Mouse (Mus musculus): Measurements from ENCODE around the gene Lhfpl1. TPM values are rescaled to one million over a fixed set of nuclear protein-coding genes. Genes with fewer than 3 reads are reported as not detected.
A peak's percentile ranks its signal among the peaks of the same experiment; 100 is the strongest.
"Not testable (repeated sequence)": the region's sequence is repeated elsewhere in the genome, so short reads cannot be mapped to it uniquely, and the experiment has no call there.

Gene Lhfpl1
- polyA plus RNA-seq (2014; fragmentation: Nextera tagmentation; extraction: Ambion mirVana), result 0.14 and 0.53 TPM in 2 replicates

- H3K4me3 ChIP-seq (ENCODE audit: low read depth, low read length), result no peak within 1 kb of the TSS
These were observed at the start of gene Lhfpl1 for GRCm38 (mm10) chrX:145348377-145349203. Gene Lhfpl1, minus strand, starts transcription at chrX:145349089.

GRCm38 (mm10) chrX:145371839-145372238, 22.9 kb upstream of the Lhfpl1 start:
- Histone ChIP-seq H3K4me2 (no peak overlapping the region), H3K9me3 (ENCODE audit: low read depth, low read length) (no peaks in the 10 kb centered on the region), H3K27ac (ENCODE audit: low read depth) (no peak overlapping the region), H3K9ac (no peak overlapping the region), H3K36me3 (ENCODE audit: insufficient read depth) (no peaks in the 10 kb centered on the region), H3K4me1 (ENCODE audit: insufficient read depth) (no peaks in the 10 kb centered on the region), H3K4me3 (ENCODE audit: low read depth, low read length) (no peak overlapping the region), H3K27me3 (ENCODE audit: insufficient read depth, low read length) (no peaks in the 10 kb centered on the region)
- DNase-seq (no peak), ATAC-seq (ENCODE audit: insufficient read depth) (no peak)
- WGBS, result 47% methylated on average over 5 of the region's 5 CpGs
- no peak for TF ChIP-seq CTCF (IDR thresholded peaks at IDR 0.05; ENCODE audit: low read depth)

More at GRCm38 (mm10) chrX:145348377-145349203, at the start of gene Lhfpl1:
- no peak for TF ChIP-seq CTCF (IDR thresholded peaks at IDR 0.05; ENCODE audit: low read depth)
- DNase-seq (peak; percentile 5), ATAC-seq (ENCODE audit: insufficient read depth) (peak; percentile 68)
- no peaks in the 10 kb centered on the region for H3K4me1 ChIP-seq (ENCODE audit: insufficient read depth)
- H3K36me3 ChIP-seq (ENCODE audit: insufficient read depth), result no peaks in the 10 kb centered on the region
- H3K9ac ChIP-seq, result no peak within 1 kb of the TSS
- WGBS, result 23% methylated on average over 7 of the region's 7 CpGs
- H3K9me3 ChIP-seq (ENCODE audit: low read depth, low read length), result no peaks in the 10 kb centered on the region
- H3K4me2 ChIP-seq, result peak within 1 kb of the TSS; percentile 10; the same call in 1 of the 2 replicates
- H3K27me3 ChIP-seq (ENCODE audit: insufficient read depth, low read length), result no peaks in the 10 kb centered on the region
- H3K27ac ChIP-seq (ENCODE audit: low read depth), result no peak within 1 kb of the TSS

GRCm38 (mm10) chrX:145362527-145362926, 13.6 kb upstream of the Lhfpl1 start:
- ATAC-seq (ENCODE audit: insufficient read depth) (no peak), DNase-seq (no peak)
- no peak for TF ChIP-seq CTCF (IDR thresholded peaks at IDR 0.05; ENCODE audit: low read depth)
- Histone ChIP-seq H3K9me3 (ENCODE audit: low read depth, low read length) (no peaks in the 10 kb centered on the region), H3K27ac (ENCODE audit: low read depth) (no peak overlapping the region), H3K4me3 (ENCODE audit: low read depth, low read length) (no peak overlapping the region), H3K9ac (no peak overlapping the region), H3K4me1 (ENCODE audit: insufficient read depth) (no peaks in the 10 kb centered on the region), H3K27me3 (ENCODE audit: insufficient read depth, low read length) (no peaks in the 10 kb centered on the region), H3K4me2 (no peak overlapping the region), H3K36me3 (ENCODE audit: insufficient read depth) (no peaks in the 10 kb centered on the region)
- 77% methylated on average over 4 of the region's 4 CpGs for WGBS

- 54% methylated on average over 2 of the region's 2 CpGs for WGBS
- ATAC-seq (ENCODE audit: insufficient read depth), result no peak
- Histone ChIP-seq H3K4me2 (no peak overlapping the region), H3K9me3 (ENCODE audit: low read depth, low read length) (no peaks in the 10 kb centered on the region), H3K4me3 (ENCODE audit: low read depth, low read length) (no peak overlapping the region), H3K9ac (no peak overlapping the region), H3K4me1 (ENCODE audit: insufficient read depth) (no peaks in the 10 kb centered on the region), H3K36me3 (ENCODE audit: insufficient read depth) (no peaks in the 10 kb centered on the region), H3K27ac (ENCODE audit: low read depth) (no peak overlapping the region), H3K27me3 (ENCODE audit: insufficient read depth, low read length) (no peaks in the 10 kb centered on the region)
- DNase-seq, result no peak
- TF ChIP-seq CTCF (IDR thresholded peaks at IDR 0.05; ENCODE audit: low read depth), result no peak
These were observed 6.5 kb downstream of the Lhfpl1 start for GRCm38 (mm10) chrX:145342402-145342801.

GRCm38 (mm10) chrX:145336141-145336540, 12.7 kb downstream of the Lhfpl1 start:
- H3K36me3 ChIP-seq (ENCODE audit: insufficient read depth), result no peaks in the 10 kb centered on the region
- no peak overlapping the region for H3K9ac ChIP-seq
- H3K4me3 ChIP-seq (ENCODE audit: low read depth, low read length), result no peak overlapping the region
- no peaks in the 10 kb centered on the region for H3K4me1 ChIP-seq (ENCODE audit: insufficient read depth)
- no peak overlapping the region for H3K27ac ChIP-seq (ENCODE audit: low read depth)
- no peaks in the 10 kb centered on the region for H3K27me3 ChIP-seq (ENCODE audit: insufficient read depth, low read length)
- no peaks in the 10 kb centered on the region for H3K9me3 ChIP-seq (ENCODE audit: low read depth, low read length)
- no peak for TF ChIP-seq CTCF (IDR thresholded peaks at IDR 0.05; ENCODE audit: low read depth)
- DNase-seq (no peak), ATAC-seq (ENCODE audit: insufficient read depth) (no peak)
- H3K4me2 ChIP-seq, result no peak overlapping the region
- WGBS, result 47% methylated on average over 1 of the region's 1 CpGs

GRCm38 (mm10) chrX:145308555-145308954, 40.3 kb downstream of the Lhfpl1 start:
- no peak overlapping the region for H3K4me2 ChIP-seq
- H3K36me3 ChIP-seq (ENCODE audit: insufficient read depth), result no peaks in the 10 kb centered on the region
- no peaks in the 10 kb centered on the region for H3K27me3 ChIP-seq (ENCODE audit: insufficient read depth, low read length)
- ATAC-seq (ENCODE audit: insufficient read depth) (peak; percentile 38; the same call in 1 of the 2 replicates), DNase-seq (peak; percentile 32)
- no peaks in the 10 kb centered on the region for H3K9me3 ChIP-seq (ENCODE audit: low read depth, low read length)
- no peaks in the 10 kb centered on the region for H3K4me1 ChIP-seq (ENCODE audit: insufficient read depth)
- no peak overlapping the region for H3K27ac ChIP-seq (ENCODE audit: low read depth)
- no peak overlapping the region for H3K9ac ChIP-seq
- peak; percentile 27; the same call in 1 of the 2 replicates for TF ChIP-seq CTCF (IDR thresholded peaks at IDR 0.05; ENCODE audit: low read depth)
- no peak overlapping the region for H3K4me3 ChIP-seq (ENCODE audit: low read depth, low read length)
- 47% methylated on average over 1 of the region's 1 CpGs for WGBS

GRCm38 (mm10) chrX:145307174-145307573, 41.7 kb downstream of the Lhfpl1 start:
- no peak overlapping the region for H3K4me3 ChIP-seq (ENCODE audit: low read depth, low read length)
- no peaks in the 10 kb centered on the region for H3K36me3 ChIP-seq (ENCODE audit: insufficient read depth)
- ATAC-seq (ENCODE audit: insufficient read depth) (no peak), DNase-seq (peak; percentile 78)
- no peak overlapping the region for H3K9ac ChIP-seq
- TF ChIP-seq CTCF (IDR thresholded peaks at IDR 0.05; ENCODE audit: low read depth), result peak; percentile 60
- no peak overlapping the region for H3K4me2 ChIP-seq
- no peak overlapping the region for H3K27ac ChIP-seq (ENCODE audit: low read depth)
- no peaks in the 10 kb centered on the region for H3K4me1 ChIP-seq (ENCODE audit: insufficient read depth)
- WGBS, result 2% methylated on average over 2 of the region's 2 CpGs
- no peaks in the 10 kb centered on the region for H3K27me3 ChIP-seq (ENCODE audit: insufficient read depth, low read length)
- H3K9me3 ChIP-seq (ENCODE audit: low read depth, low read length), result no peaks in the 10 kb centered on the region

- H3K36me3 ChIP-seq (ENCODE audit: insufficient read depth), result not testable (repeated sequence)
These were observed 48.7 kb downstream of the Lhfpl1 start for GRCm38 (mm10) chrX:145300232-145300631.

More at GRCm38 (mm10) chrX:145300232-145300631, 48.7 kb downstream of the Lhfpl1 start:
- DNase-seq; H3K4me2 ChIP-seq; H3K4me3 ChIP-seq (ENCODE audit: low read depth, low read length); H3K27me3 ChIP-seq (ENCODE audit: insufficient read depth, low read length); ATAC-seq (ENCODE audit: insufficient read depth); H3K9ac ChIP-seq; H3K9me3 ChIP-seq (ENCODE audit: low read depth, low read length); H3K27ac ChIP-seq (ENCODE audit: low read depth); H3K4me1 ChIP-seq (ENCODE audit: insufficient read depth): not testable (repeated sequence)

Measured in lung, embryonic 14.5 days (tissue).